Mouse (Mus musculus) left cerebral cortex, adult 9 months (tissue): ENCODE data around the gene Tdp1.
"Not testable (repeated sequence)": the region's sequence is repeated elsewhere in the genome, so short reads cannot be mapped to it uniquely, and the experiment has no call there.

ENCODE experiments used
- DNase-seq, 2 experiments: peaks; one replicate each; pipeline ENCODE4 v3.0.0; 2022; ENCODE audit warnings: low spot score in 2 of 2

The Tdp1 gene

DNA sequence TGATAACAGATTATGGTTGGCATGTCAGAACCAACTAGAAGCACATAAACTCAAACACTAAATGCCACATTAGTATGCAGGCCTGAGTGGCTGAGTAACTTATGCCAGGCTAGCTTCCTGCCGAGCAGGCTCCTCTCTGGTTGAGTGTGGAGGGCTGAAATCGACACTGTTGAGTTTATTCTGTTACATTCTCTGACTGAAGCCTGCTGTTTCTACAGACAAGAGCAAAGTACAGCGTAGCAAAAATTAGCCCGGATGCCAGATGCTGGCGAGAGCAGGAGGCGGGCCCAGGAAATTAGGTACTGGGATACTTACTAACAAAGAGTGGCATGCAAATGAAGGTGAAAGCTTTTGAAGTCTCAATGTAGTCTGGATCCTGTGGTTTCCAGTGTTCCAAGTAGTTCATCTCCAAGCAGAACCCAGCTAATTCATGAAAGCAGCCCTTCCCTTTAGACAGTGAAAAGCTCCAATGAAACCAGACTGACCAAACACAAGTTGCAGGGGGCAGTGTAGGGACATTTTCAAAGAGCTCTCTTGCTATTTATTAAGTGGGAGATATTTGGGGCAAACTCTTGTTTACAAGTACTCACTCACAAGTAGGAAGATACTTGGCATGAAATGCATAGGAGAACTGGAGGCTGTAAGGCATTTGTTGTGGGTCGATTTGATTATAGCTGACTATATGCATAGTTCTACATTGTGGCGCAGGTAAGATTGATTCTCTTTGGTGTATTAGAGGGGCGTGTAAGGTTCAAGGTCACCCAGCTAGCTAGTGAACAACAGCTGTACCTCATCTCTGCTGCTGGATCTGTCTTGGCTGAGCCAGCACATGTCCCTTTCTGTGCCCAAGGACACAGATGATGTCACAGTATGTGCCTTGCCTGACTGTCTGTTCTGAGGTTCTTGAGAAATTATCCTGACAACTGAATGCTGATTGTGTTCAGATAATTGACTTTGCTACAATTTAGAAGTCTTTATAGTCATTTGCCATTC is 74.0 kb downstream of the Tdp1 start:
- peak in 1 of 2 experiments; percentile 30 for DNase-seq

DNA sequence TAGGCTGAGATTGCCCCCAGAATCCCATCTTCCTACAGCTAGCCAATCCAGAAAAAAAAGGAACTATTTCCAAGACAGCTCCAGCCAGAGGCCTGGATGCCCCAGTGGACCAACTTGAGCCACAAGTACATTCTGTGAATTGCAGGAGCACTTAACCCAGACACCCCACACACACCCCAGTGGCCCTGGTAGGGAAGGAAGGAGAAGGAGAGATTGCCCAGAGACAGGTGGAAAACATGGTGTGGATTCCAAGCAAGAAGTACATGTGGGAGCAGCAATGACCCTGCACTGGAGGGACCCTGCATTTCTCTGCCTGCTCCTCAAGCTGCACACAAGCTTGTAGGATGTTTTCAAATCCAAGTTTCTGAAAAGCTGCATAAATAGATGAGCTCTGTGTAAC is 75.0 kb downstream of the Tdp1 start:
- DNase-seq: no peak

DNA sequence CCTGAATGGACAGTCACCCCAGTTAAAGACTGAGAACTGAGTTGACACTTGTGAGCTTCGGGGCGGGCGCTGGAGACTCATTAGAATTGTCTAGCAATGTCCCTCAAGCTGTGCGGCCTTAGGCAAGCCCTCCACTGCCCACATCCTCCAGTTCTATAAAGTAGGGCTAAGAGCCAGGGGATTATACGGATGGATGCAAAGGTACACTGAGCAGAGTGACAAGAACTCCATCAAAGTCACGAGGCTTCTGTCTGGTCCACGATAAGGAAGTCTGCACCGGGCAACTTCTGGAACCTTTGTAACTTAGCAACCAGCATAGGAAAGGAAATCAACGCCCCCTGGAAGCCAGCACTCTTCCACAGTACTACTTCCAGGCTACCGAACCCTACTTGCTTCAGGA is 75.6 kb downstream of the Tdp1 start:
- DNase-seq: no peak

DNA sequence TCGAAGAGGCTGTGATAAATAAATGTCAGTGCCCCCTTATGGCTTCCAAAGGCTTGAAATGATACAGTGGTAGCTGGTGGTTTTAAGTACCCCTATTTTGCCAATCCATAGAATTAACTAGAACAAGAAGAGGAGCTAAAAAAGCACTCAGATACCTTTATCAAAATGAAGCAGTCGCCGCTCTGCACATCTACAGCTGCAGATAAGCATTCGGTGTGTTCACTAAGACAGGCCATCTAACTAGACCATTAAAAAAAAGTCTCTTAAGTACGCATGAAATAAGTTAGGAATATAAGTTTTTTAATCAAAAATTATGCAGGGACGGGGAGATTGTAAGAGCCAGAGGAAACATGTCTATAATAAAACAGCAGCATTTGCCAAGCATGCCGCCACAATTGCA is 76.4 kb downstream of the Tdp1 start:
- DNase-seq: no peak

DNA sequence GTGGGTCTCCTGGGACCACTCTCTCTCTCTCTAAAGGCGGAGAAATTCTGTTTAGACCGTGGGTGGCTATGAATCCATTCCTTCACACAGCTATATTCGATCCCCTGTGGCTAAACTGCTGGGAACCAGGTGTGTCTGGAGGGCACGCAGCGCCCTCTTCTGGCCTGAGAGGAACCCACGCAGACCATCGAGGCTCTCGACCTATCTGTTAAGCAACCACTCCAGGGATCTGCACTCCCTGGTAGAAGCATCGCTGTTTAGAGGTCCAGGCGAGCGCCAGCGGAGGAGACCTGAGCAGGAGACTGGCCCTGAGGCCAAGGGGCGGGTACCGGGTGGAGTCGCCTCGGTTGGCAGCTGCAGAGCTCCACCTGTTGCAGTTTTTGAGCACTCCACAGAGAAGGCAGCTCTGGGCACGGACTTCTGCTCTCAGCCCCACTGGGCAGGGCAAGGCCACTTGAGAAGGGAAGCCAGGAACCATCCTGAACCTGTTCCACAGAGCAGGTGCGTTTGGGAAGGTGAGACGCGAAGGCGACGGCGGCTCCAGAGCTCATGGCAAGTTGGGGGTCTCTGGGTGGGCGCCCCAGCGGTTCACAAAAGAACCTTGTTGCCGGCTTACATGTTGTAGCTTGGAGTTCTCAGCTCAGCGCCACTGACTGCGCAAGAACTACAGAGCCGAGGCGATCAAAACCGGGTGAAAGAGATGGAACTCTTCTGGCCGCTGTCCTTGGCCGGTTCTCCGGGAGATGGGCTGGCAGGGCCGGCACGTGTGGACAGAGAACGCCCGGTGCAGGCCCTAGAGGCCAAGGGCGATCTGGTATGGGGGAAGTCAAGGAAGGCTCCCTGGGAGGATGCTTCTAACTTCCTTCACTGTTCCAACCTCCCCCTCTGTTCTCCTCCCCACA is 80.2 kb downstream of the Tdp1 start, which contains the start of gene Kcnk13:
Kcnk13 (plus strand) TSS at position 199 of the 902 bp plus-strand sequence.
- peak in 1 of 2 experiments; percentile 82 for DNase-seq

DNA sequence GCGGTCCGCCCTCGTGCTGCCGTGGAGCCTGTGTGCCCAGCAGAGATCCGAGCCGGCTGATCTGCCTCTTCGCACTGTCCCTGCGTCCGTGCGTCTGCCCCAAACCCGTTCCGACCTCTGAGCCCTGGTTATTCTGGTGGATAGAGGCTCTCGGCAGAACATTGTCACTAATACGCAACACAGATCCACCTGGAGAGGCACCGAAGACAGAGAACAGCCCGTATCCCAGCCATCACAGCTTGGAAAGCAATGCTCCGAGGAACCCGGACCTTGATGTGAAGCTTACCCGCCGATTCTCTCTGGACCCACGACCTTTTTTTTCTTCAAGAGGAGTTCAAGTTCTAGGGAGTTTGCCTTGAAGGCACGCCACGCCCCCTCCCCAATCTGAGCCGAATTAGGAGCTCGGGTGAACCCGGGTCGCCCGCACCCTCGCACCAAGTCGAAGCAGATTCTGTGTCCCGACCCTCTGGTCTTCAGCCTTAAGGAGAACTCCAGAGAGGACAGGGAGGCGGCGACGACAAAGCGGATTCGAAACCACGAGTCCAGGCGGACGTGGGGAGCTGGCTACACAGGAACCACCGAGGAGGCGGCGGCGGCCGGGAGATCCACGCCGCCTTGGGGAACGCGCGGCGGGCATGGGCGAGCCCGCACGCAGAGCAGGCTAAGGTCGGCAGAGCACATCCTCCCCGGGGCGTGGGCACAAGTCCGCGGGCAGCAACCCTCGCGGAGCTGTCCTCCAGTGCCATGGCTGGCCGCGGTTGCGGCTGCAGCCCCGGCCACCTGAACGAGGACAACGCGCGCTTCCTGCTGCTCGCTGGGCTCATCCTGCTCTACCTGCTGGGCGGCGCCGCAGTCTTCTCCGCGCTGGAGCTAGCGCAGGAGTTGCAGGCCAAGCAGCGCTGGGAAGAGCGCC is 81.1 kb downstream of the Tdp1 start:
- peak in 1 of 2 experiments; percentile 40 for DNase-seq

DNA sequence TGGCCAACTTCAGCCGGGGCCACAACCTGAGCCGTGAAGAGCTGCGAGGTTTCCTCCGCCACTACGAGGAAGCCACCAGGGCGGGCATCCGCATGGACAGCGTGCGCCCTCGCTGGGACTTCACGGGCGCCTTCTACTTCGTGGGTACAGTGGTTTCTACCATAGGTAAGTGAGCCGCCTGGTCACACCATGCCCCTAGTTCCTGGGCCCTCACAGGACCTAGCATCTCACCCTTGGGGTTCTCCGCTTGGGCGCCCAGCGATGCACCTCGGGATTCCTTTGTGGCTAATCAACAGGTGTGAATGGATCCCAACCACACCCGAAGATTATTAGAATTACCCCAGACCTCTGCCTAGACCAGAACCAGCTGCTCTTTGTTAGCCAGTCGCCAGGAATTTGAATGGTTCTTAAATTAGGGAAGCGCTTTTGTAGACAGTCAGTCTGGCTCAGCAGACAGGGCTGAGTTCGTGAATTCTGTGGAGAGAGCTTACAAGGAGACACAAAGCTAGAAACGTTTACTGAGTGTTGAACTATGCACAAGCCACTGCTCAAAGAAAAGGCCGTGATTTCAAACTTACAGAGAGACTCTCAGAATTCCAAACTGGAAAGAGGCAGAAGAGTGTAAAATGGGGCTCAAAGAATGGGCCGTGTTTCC is 81.9 kb downstream of the Tdp1 start:
- DNase-seq: peak in 1 of 2 experiments; percentile 18

DNA sequence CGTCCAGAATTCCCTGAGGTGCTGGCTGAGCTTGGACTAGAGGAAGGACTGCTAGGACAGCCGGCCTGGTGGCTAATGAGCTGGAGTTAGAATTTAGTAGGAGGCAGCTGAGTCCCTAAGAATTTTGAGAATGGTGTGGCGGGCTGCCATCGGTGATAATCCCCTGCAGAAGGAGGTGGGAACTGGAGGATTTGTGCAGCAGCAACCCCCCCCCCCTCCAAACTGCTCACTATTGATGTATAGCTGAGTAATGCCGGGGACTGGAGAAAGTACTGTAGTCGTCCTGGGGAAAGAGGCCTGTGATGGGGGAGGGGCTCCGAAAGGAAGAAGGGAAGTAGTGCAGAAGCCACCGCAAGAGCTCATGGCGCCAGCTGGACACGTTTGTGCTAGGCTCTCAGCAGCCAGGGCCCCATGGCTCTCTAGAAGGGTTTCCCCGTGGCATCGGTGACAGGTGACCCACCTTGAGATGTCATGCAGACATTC is 82.6 kb downstream of the Tdp1 start:
- DNase-seq: peak in 1 of 2 experiments; percentile 39

DNA sequence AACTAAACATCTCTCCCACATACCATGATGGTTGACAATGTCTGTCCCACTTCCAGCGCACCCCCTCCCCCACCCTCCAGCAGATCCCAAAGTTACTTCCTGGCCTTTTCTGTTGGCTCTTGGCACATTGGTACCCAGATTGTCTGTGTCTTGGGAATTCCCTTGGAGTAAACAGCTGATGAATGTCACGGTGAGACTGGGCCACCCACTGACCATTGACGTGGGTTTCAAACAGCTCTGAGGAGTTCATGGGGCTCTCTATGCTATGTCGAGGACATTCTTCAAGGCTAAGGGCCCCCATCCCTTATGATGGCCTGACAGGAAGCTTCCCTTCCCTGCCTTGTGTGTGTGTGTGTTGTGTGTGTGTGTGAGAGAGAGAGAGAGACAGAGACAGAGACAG is 85.6 kb downstream of the Tdp1 start:
- DNase-seq: no peak

DNA sequence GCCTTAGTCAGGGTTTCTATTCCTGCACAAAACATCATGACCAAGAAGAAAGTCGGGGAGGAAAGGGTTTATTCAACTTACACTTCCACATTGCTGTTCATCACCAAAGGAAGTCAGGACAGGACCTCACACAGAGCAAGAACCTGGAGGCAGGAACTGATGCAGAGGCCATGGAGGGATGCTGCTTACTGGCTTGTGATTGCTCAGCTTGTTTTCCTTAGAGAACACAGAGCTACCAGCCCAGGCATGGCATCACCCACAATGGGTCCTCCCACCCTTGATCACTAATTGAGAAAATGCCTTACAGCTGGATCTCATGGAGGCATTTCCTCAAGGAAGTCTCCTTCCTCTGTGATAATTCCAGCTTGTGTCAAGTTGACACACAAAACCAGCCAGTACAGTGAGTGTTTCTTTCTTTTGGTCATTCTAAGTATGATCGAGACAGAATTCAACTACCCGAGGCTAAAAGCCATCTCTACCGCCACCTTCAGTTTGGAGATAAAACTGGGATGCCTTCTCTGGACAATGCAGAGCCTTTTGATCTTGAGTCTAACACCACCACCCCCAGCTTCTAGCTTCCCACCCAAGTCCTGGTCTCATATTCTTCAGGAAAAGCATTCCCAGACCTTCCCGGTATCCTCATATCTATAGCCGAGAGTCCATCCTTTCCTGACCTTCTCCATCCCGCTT is 87.0 kb downstream of the Tdp1 start:
- not testable (repeated sequence) for DNase-seq

DNA sequence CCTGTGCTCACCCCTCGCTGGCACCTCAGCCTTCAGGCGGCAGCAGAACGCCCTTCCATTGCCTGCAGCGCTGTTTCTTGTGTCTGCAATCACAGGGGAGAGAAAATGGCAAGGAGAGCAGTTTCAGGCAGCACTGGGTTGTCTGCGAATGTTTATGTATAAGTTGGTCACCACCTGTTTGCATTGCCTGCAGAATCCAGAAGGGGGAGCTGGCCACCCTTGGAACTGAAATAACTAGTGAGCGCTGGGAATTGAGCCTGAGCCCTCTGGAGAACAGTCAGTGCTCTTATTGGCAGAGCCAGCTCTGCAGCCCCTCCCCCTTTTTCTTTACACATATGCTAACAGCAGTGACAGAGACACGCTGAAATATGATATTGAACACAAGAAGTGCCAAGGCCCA is 88.5 kb downstream of the Tdp1 start:
- DNase-seq: no peak

DNA sequence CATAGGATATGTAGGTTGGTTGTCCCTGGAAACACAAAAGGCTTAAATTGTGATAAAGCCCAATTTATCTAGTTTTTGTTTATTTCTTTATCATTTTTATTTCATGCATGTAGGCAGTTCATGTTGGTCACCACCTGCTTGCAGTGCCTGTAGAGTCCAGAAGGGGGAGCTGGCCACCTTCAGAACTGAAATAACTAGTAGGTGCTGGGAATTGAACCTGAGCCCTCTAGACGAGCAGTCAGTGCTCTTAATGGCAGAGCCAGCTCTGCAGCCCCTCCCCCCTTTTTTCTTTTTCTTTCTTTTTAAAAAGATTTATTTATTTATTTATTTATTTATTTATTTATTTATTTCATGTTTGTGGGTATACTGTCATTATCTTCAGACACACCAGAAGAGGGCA is 89.3 kb downstream of the Tdp1 start:
- no peak for DNase-seq

DNA sequence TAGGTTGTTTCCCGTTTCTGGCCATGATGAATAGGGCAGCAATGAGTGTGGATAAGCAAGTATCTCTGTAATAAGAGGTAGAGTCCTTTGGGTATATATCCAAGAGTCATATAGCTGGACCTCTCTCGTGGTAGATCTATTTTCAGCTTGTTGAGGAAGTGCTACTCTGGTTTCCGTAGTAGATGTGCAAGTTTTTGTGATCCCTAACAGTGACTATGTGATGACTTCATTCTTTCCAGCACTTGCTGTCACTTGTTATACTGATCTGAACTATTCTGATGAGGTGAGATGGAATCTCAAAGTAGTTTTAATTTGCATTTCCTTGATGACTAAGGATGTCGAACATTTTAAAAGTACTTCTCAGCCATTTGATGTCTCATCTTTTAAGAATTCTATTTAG is 95.2 kb downstream of the Tdp1 start:
- no peak for DNase-seq

DNA sequence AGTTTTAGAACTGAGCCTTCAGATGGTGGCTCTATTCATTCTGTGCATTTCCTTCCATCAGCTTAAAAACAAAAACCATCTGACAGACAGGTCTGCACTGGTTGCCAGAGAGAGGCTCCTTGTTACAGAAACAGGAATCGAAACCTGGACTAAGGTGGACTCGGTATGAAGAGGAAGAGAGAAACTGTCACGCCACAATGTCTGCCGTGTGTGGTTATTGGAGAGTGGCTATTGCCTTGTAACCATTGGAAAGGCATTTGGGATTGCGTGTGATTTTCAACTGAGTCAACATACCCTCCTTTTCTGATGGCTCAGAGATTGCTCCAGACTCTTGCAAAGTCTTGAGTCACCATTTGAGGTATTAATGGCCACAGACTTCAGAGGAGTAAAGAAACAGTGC is 102.5 kb downstream of the Tdp1 start:
- DNase-seq: no peak

DNA sequence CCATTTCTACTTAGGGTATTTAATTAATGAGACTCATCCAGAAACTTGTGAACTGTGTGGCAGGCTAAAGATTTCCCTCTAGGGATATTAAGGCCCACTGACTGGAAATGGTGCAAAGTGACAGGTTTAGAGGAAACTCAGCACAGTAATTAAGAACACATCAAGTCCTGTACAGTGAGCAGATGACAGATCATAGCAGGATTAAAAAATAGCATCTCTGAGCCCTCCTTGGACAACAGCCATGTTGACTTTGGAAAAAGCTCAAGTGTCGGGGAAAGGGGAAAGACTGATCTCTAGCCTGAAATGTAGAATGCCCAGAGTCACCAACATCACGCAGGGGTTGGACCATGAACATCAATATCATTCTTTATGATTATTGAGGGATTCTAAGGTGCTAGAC is 103.8 kb downstream of the Tdp1 start:
- DNase-seq: no peak

DNA sequence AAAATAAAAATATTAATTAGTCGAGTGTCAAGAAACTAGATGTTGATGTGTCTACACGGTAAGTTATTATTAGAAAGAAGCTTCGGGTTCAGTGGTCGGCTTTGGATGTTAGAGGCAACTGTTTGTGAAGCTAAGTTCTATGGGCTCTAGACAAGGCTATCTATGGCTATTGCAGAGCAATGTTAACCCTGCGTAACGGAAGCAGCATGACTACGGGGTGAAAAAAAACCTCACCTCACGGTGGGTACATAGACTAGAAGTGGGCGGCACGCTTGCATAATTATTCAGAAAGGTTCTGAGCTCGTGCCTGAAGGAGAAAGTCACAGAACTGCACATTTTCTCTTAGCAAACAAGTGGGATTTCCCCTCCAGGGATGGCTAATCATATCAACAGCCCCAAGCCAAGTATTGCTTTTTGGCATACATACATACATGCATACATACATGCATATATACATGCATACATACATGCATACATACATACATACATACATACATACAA is 108.1 kb downstream of the Tdp1 start:
- no peak for DNase-seq

DNA sequence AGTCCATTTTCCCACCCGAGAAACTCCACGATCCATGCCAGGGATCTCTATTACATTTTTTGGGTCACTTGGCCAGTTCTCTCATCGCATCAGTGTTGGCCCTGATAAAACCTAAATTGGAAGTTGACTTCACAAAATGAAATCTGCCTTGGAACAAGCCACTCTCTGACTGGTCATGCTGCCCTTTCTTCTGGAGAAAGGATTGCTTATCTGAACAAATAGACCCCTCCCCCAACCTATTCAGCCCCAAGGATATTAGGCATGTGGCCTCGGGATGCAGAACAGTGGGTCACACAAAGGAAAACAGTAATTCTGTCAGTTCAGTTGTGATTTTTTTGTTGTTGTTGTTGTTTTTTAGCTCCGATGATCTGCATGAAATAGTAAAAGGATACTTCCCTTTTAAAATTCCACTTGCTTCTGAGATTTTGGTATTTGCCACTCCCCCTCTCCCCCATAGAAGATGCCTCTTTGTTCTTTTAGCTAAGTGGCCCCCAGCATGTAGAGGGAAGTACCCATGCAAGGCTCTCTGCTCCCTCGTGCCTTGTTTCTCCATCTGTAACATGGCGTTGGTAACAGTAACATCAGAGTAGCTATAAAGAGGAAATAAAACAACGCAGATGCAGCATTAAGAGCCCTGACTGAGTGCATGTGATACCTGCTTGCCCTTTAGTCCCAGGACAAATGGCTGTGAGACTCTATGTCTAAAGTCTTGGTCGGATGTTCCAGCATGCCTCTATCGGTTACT is 109.0 kb downstream of the Tdp1 start:
- peak in 1 of 2 experiments; percentile 14 for DNase-seq

DNA sequence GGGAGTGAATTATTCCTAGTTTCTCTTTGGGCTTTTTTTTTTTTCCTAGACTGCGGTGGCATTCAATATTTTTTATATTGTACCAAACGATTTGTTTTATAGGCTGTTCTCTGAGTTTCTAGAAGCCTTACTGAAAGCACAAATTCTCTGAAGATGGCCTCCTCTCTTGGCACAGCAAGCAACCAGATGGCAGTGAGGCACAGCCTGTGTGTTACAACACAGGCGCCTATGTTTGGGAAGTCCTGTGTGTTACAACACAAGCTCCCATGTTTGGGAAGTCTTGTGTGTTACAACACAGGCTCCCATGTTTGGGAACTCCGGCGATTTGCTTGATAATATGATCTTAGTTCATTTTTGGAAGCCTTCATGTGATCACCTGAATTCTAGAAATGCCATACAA is 111.6 kb downstream of the Tdp1 start:
- no peak for DNase-seq

DNA sequence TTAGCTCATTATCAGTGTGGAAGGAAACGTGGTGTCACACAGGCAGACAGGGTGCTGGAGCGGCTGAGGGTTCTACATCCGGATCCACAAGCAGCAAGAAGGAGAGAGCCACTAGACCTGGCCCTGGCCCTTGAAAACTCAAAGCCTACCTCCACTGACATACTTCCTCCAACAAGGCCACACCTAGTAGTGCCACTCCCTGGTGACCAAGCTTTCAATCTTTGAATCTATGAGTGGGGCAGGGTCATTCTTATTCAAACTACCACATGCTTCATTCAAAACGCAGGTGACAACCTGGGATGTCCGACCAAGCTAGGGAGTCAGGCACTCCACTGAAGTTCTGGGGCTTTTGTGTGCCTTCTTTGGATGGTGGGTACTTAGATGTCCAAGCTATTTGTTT is 115.4 kb downstream of the Tdp1 start:
- no peak for DNase-seq
